Mouse (Mus musculus) forebrain, embryonic 14.5 days (tissue): Measurements from ENCODE around the gene Tmem221. TPM values are rescaled to one million over a fixed set of nuclear protein-coding genes. Genes with fewer than 3 reads are reported as not detected.

Source experiments
- ATAC-seq: fragments of 200-750 bp; cut with Nextera tagmentation; 2 replicates; pipeline ENCODE4 v1.8.0; 2017; ENCODE audit warnings: mild to moderate bottlenecking, moderate library complexity
- DNase-seq: peaks from one replicate; pipeline ENCODE4 v3.0.0-alpha.2; 2015; ENCODE audit warnings: low spot score
- H3K27ac ChIP-seq: fragments of 300-500 bp; sonication (generic); 2 replicates; pipeline ENCODE4 v1.5.1; 2014; ENCODE audit warnings: low read depth, mild to moderate bottlenecking, control low read depth, low read length, moderate library complexity
- H3K27me3 ChIP-seq: fragments of 300-500 bp; sonication (generic); replicated peaks from 2 replicates; pipeline ENCODE4 v1.6.1; 2014; ENCODE audit warnings: low read length, control low read depth, mixed read lengths; ENCODE audit not compliant: control insufficient read depth, insufficient read depth
- H3K36me3 ChIP-seq: fragments of 300-500 bp; sonication (generic); 2 replicates; pipeline ENCODE4 v1.6.1; 2014; ENCODE audit warnings: low read length, control low read depth; ENCODE audit not compliant: control insufficient read depth, insufficient read depth
- H3K4me1 ChIP-seq: fragments of 300-500 bp; sonication (generic); 2 replicates; pipeline ENCODE4 v1.6.1; 2014; ENCODE audit warnings: antibody characterized with exemption, low read length, control low read depth; ENCODE audit not compliant: control insufficient read depth, insufficient read depth
- H3K4me2 ChIP-seq: fragments of 300-500 bp; sonication (generic); 2 replicates; pipeline ENCODE4 v1.6.1; 2014; ENCODE audit warnings: mild to moderate bottlenecking, control low read depth, low read length
- H3K4me3 ChIP-seq: fragments of 300-500 bp; sonication (generic); 2 replicates; pipeline ENCODE4 v1.5.1; 2014; ENCODE audit warnings: low read depth, low read length, control low read depth
- H3K9ac ChIP-seq: fragments of 300-500 bp; sonication (generic); 2 replicates; pipeline ENCODE4 v1.6.1; 2014; ENCODE audit warnings: mild to moderate bottlenecking, low read length, control low read depth, moderate library complexity
- H3K9me3 ChIP-seq: fragments of 300-500 bp; sonication (generic); replicated peaks from 2 replicates; pipeline ENCODE4 v1.6.1; 2016; ENCODE audit warnings: low read length, control low read depth, mixed read lengths; ENCODE audit not compliant: control insufficient read depth
- WGBS: fragments of 180-500 bp; shearing (Covaris S2); extraction: QIAGEN DNeasy Blood & Tissue Kit; methylation state at CpG from one replicate; pipeline ENCODE4 v1.1.7; 2014; 5-methylcytosine and 5-hydroxymethylcytosine counted together
- polyA plus RNA-seq: library from polyadenylated mRNA; unstranded; fragments of >200 nt; fragmentation: Nextera tagmentation; extraction: Ambion mirVana; gene quantifications from 2 replicates; pipeline ENCODE4 v1.2.1, GENCODE M21; 2014

The Tmem221 gene
- polyA plus RNA-seq, 1 experiment from 2014 or later, result not detected

GRCm38 (mm10) chr8:71586891-71587290 lies 28.2 kb upstream of the Tmem221 start:
- ATAC-seq, result 0 out of 2 replicates have a peak, but pooled peaks have one; percentile 32
- Histone ChIP-seq H3K4me3 (no peak overlapping the region), H3K36me3 (peaks cover 45% of the 10 kb centered on the region), H3K27me3 (no peaks in the 10 kb centered on the region), H3K4me2 (no peak overlapping the region), H3K27ac (no peak overlapping the region), H3K4me1 (peaks cover 5% of the 10 kb centered on the region), H3K9me3 (no peaks in the 10 kb centered on the region), H3K9ac (no peak overlapping the region)
- WGBS, result 70% methylated on average over 2 of the region's 2 CpGs
- DNase-seq, result peak; percentile 61

GRCm38 (mm10) chr8:71580201-71580600 lies 21.5 kb upstream of the Tmem221 start:
- Histone ChIP-seq H3K4me1 (no peaks in the 10 kb centered on the region), H3K4me3 (no peak overlapping the region), H3K36me3 (peaks cover 52% of the 10 kb centered on the region), H3K4me2 (no peak overlapping the region), H3K9ac (no peak overlapping the region), H3K9me3 (no peaks in the 10 kb centered on the region), H3K27me3 (no peaks in the 10 kb centered on the region), H3K27ac (no peak overlapping the region)
- 23% methylated on average over 9 of the region's 9 CpGs for WGBS
- peak; percentile 26; the same call in 1 of the 2 replicates for ATAC-seq
- DNase-seq, result peak; percentile 38

GRCm38 (mm10) chr8:71579476-71579875 lies 20.8 kb upstream of the Tmem221 start:
- no peak for DNase-seq
- Histone ChIP-seq H3K27ac (no peak overlapping the region), H3K4me1 (no peaks in the 10 kb centered on the region), H3K4me2 (no peak overlapping the region), H3K27me3 (no peaks in the 10 kb centered on the region), H3K9ac (no peak overlapping the region), H3K4me3 (no peak overlapping the region), H3K9me3 (no peaks in the 10 kb centered on the region), H3K36me3 (peaks cover 45% of the 10 kb centered on the region)
- no peak for ATAC-seq
- WGBS, result 72% methylated on average over 14 of the region's 14 CpGs

- DNase-seq, result no peak
- Histone ChIP-seq H3K9me3 (no peaks in the 10 kb centered on the region), H3K9ac (no peak overlapping the region), H3K36me3 (peaks cover 40% of the 10 kb centered on the region), H3K4me1 (no peaks in the 10 kb centered on the region), H3K4me3 (no peak overlapping the region), H3K4me2 (no peak overlapping the region), H3K27ac (no peak overlapping the region), H3K27me3 (no peaks in the 10 kb centered on the region)
- 70% methylated on average over 1 of the region's 1 CpGs for WGBS
- no peak for ATAC-seq
Measured at GRCm38 (mm10) chr8:71579009-71579408, 20.3 kb upstream of the Tmem221 start.

- no peak overlapping the region for H3K9ac ChIP-seq
- no peak overlapping the region for H3K4me3 ChIP-seq
- DNase-seq (no peak), ATAC-seq (no peak)
- peaks cover 4% of the 10 kb centered on the region; the same call in 1 of the 2 replicates for H3K4me1 ChIP-seq
- H3K36me3 ChIP-seq, result peaks cover 30% of the 10 kb centered on the region
- H3K9me3 ChIP-seq, result no peaks in the 10 kb centered on the region
- H3K27ac ChIP-seq, result no peak overlapping the region
- H3K27me3 ChIP-seq, result no peaks in the 10 kb centered on the region
- H3K4me2 ChIP-seq, result no peak overlapping the region
- WGBS, result 67% methylated on average over 4 of the region's 4 CpGs
Measured at GRCm38 (mm10) chr8:71577856-71578387, 19.3 kb upstream of the Tmem221 start.

GRCm38 (mm10) chr8:71575020-71575419 lies 16.3 kb upstream of the Tmem221 start:
- no peak for ATAC-seq
- WGBS, result 85% methylated on average over 1 of the region's 1 CpGs
- H3K4me1 ChIP-seq, result peaks cover 20% of the 10 kb centered on the region
- no peak overlapping the region for H3K27ac ChIP-seq
- no peaks in the 10 kb centered on the region for H3K9me3 ChIP-seq
- H3K9ac ChIP-seq, result no peak overlapping the region
- H3K36me3 ChIP-seq, result peaks cover 7% of the 10 kb centered on the region; the same call in 1 of the 2 replicates
- no peak for DNase-seq
- no peak overlapping the region for H3K4me2 ChIP-seq
- H3K4me3 ChIP-seq, result no peak overlapping the region
- no peaks in the 10 kb centered on the region for H3K27me3 ChIP-seq

- H3K9me3 ChIP-seq, result no peaks in the 10 kb centered on the region
- ATAC-seq (no peak), DNase-seq (no peak)
- no peak overlapping the region for H3K27ac ChIP-seq
- WGBS, result 71% methylated on average over 7 of the region's 7 CpGs
- peaks cover 20% of the 10 kb centered on the region for H3K4me1 ChIP-seq
- no peak overlapping the region for H3K9ac ChIP-seq
- H3K27me3 ChIP-seq, result no peaks in the 10 kb centered on the region
- H3K36me3 ChIP-seq, result peaks cover 2% of the 10 kb centered on the region; the same call in 1 of the 2 replicates
- no peak overlapping the region for H3K4me2 ChIP-seq
- no peak overlapping the region for H3K4me3 ChIP-seq
Measured at GRCm38 (mm10) chr8:71574426-71574825, 15.8 kb upstream of the Tmem221 start.

- H3K4me2 ChIP-seq, result peak overlapping the region; percentile 81
- H3K36me3 ChIP-seq, result no peaks in the 10 kb centered on the region
- peak overlapping the region; percentile 41 for H3K9ac ChIP-seq
- H3K27ac ChIP-seq, result peak overlapping the region; percentile 87
- ATAC-seq (peak; percentile 15), DNase-seq (peak; percentile 89)
- H3K4me1 ChIP-seq, result peaks cover 23% of the 10 kb centered on the region
- H3K9me3 ChIP-seq, result no peaks in the 10 kb centered on the region
- H3K4me3 ChIP-seq, result 0 out of 2 replicates have a peak overlapping the region, but pooled peaks have one; percentile 5
- no peaks in the 10 kb centered on the region for H3K27me3 ChIP-seq
- 44% methylated on average over 9 of the region's 9 CpGs for WGBS
Measured at GRCm38 (mm10) chr8:71572847-71573633, 14.4 kb upstream of the Tmem221 start.

GRCm38 (mm10) chr8:71572077-71572476 lies 13.4 kb upstream of the Tmem221 start:
- H3K9ac ChIP-seq, result no peak overlapping the region
- H3K4me3 ChIP-seq, result 0 out of 2 replicates have a peak overlapping the region, but pooled peaks have one; percentile 64
- no peaks in the 10 kb centered on the region for H3K9me3 ChIP-seq
- no peaks in the 10 kb centered on the region for H3K36me3 ChIP-seq
- WGBS, result 78% methylated on average over 2 of the region's 2 CpGs
- DNase-seq (no peak), ATAC-seq (no peak)
- peak overlapping the region; percentile 81 for H3K4me2 ChIP-seq
- no peaks in the 10 kb centered on the region for H3K27me3 ChIP-seq
- H3K4me1 ChIP-seq, result peaks cover 23% of the 10 kb centered on the region
- H3K27ac ChIP-seq, result peak overlapping the region; percentile 87
